Mouse (Mus musculus) limb, embryonic 11.5 days (tissue): ENCODE results near the gene Tshz3. TPM values are rescaled to one million over a fixed set of nuclear protein-coding genes. Genes with fewer than 3 reads are reported as not detected.

Experiments
- ATAC-seq: fragments of 200-750 bp; cut with Nextera tagmentation; 2 replicates; pipeline ENCODE4 v1.8.0; 2017; ENCODE audit warnings: low read depth; ENCODE audit not compliant: insufficient number of reproducible peaks, low FRiP score, low TSS enrichment
- DNase-seq: peaks from one replicate; pipeline ENCODE4 v3.0.0-alpha.2; 2015; ENCODE audit warnings: low spot score
- H3K27ac ChIP-seq: fragments of 300-500 bp; sonication (generic); replicated peaks from 2 replicates; pipeline ENCODE4 v1.5.1; 2014; ENCODE audit warnings: low read depth, mild to moderate bottlenecking, low read length
- H3K27me3 ChIP-seq: fragments of 300-500 bp; sonication (generic); 2 replicates; pipeline ENCODE4 v1.6.1; 2014; ENCODE audit warnings: mild to moderate bottlenecking, low read length, mixed read lengths; ENCODE audit not compliant: control insufficient read depth, insufficient read depth
- H3K36me3 ChIP-seq: fragments of 300-500 bp; sonication (generic); 2 replicates; pipeline ENCODE4 v1.6.1; 2014; ENCODE audit warnings: mild to moderate bottlenecking, low read length, moderate library complexity, mixed read lengths; ENCODE audit not compliant: control insufficient read depth, insufficient read depth
- H3K4me1 ChIP-seq: fragments of 300-500 bp; sonication (generic); 2 replicates; pipeline ENCODE4 v1.6.1; 2014; ENCODE audit warnings: low read length, mixed read lengths; ENCODE audit not compliant: control insufficient read depth, insufficient read depth
- H3K4me2 ChIP-seq: fragments of 300-500 bp; sonication (generic); 2 replicates; pipeline ENCODE4 v1.6.1; 2014; ENCODE audit warnings: low read depth, mild to moderate bottlenecking, moderate library complexity; ENCODE audit not compliant: severe bottlenecking
- H3K4me3 ChIP-seq: fragments of 300-500 bp; sonication (generic); 2 replicates; pipeline ENCODE4 v1.5.1; 2014; ENCODE audit warnings: low read depth, low read length
- H3K9ac ChIP-seq: fragments of 300-500 bp; sonication (generic); 2 replicates; pipeline ENCODE4 v1.6.1; 2014; ENCODE audit warnings: mild to moderate bottlenecking, low read length
- H3K9me3 ChIP-seq: fragments of 300-500 bp; sonication (generic); 2 replicates; pipeline ENCODE4 v1.6.1; 2016; ENCODE audit warnings: low read length; ENCODE audit not compliant: control insufficient read depth
- WGBS: fragments of 180-500 bp; shearing (Covaris S2); extraction: QIAGEN DNeasy Blood & Tissue Kit; methylation state at CpG from one replicate; pipeline ENCODE4 v1.1.7; 2014; 5-methylcytosine and 5-hydroxymethylcytosine counted together
- polyA plus RNA-seq: library from polyadenylated mRNA; unstranded; fragments of >200 nt; fragmentation: Nextera tagmentation; extraction: Ambion mirVana; gene quantifications from 2 replicates; pipeline ENCODE4 v1.2.1, GENCODE M21; 2014

Gene Tshz3
- polyA plus RNA-seq, 1 experiment from 2014 or later, result 10.9 TPM

GRCm38 (mm10) chr7:36699001-36699987 lies 1.4 kb downstream of the Tshz3 start:
- Histone ChIP-seq H3K27me3 (peaks cover 13% of the 10 kb centered on the region), H3K9me3 (no peaks in the 10 kb centered on the region), H3K4me1 (peaks cover 10% of the 10 kb centered on the region), H3K9ac (no peak overlapping the region), H3K27ac (no peak overlapping the region), H3K36me3 (no peaks in the 10 kb centered on the region), H3K4me3 (peak overlapping the region; percentile 74), H3K4me2 (peak overlapping the region; percentile 98)
- 9% methylated on average over 18 of the region's 18 CpGs for WGBS
- DNase-seq (peak; percentile 55), ATAC-seq (no peak)

GRCm38 (mm10) chr7:36706636-36707035 lies 8.7 kb downstream of the Tshz3 start:
- no peaks in the 10 kb centered on the region for H3K36me3 ChIP-seq
- no peak overlapping the region for H3K4me3 ChIP-seq
- no peaks in the 10 kb centered on the region for H3K9me3 ChIP-seq
- peaks cover 34% of the 10 kb centered on the region for H3K4me1 ChIP-seq
- H3K27ac ChIP-seq, result no peak overlapping the region; the same call in 1 of the 2 replicates
- no peak overlapping the region; the same call in 1 of the 2 replicates for H3K4me2 ChIP-seq
- H3K27me3 ChIP-seq, result no peaks in the 10 kb centered on the region
- H3K9ac ChIP-seq, result no peak overlapping the region
- WGBS, result 4% methylated on average over 10 of the region's 10 CpGs
- no peak for ATAC-seq
- peak; percentile 56 for DNase-seq

- DNase-seq (peak; percentile 72), ATAC-seq (no peak)
- no peaks in the 10 kb centered on the region for H3K36me3 ChIP-seq
- no peak overlapping the region for H3K9ac ChIP-seq
- no peak overlapping the region for H3K4me3 ChIP-seq
- H3K9me3 ChIP-seq, result no peaks in the 10 kb centered on the region
- peaks cover 34% of the 10 kb centered on the region for H3K4me1 ChIP-seq
- no peak overlapping the region for H3K27ac ChIP-seq
- 1% methylated on average over 10 of the region's 10 CpGs for WGBS
- no peaks in the 10 kb centered on the region for H3K27me3 ChIP-seq
- H3K4me2 ChIP-seq, result peak overlapping the region; percentile 11; the same call in 1 of the 2 replicates
Observed at GRCm38 (mm10) chr7:36707266-36707665, 9.3 kb downstream of the Tshz3 start.

- 7% methylated on average over 17 of the region's 17 CpGs for WGBS
- H3K9ac ChIP-seq, result no peak overlapping the region
- peak; percentile 29; the same call in 1 of the 2 replicates for ATAC-seq
Observed at GRCm38 (mm10) chr7:36707681-36708350, 9.9 kb downstream of the Tshz3 start.

GRCm38 (mm10) chr7:36708823-36709222 lies 10.9 kb downstream of the Tshz3 start:
- no peak overlapping the region for H3K9ac ChIP-seq
- no peak overlapping the region for H3K27ac ChIP-seq
- no peak for DNase-seq

More at GRCm38 (mm10) chr7:36707681-36708350, 9.9 kb downstream of the Tshz3 start:
- peak overlapping the region; percentile 31 for H3K4me2 ChIP-seq
- H3K4me3 ChIP-seq, result no peak overlapping the region
- 0 out of 2 replicates have a peak overlapping the region, but pooled peaks have one; percentile 1 for H3K27ac ChIP-seq
- H3K4me1 ChIP-seq, result peaks cover 34% of the 10 kb centered on the region
- H3K9me3 ChIP-seq, result no peaks in the 10 kb centered on the region
- DNase-seq, result peak; percentile 52
- no peaks in the 10 kb centered on the region for H3K36me3 ChIP-seq
- H3K27me3 ChIP-seq, result no peaks in the 10 kb centered on the region

GRCm38 (mm10) chr7:36709239-36709638 lies 11.3 kb downstream of the Tshz3 start:
- H3K4me1 ChIP-seq, result peaks cover 32% of the 10 kb centered on the region
- peak; percentile 76 for ATAC-seq
- H3K9ac ChIP-seq, result no peak overlapping the region
- no peaks in the 10 kb centered on the region for H3K27me3 ChIP-seq
- H3K4me2 ChIP-seq, result no peak overlapping the region
- WGBS, result 0% methylated on average over 2 of the region's 2 CpGs
- no peak overlapping the region; the same call in 1 of the 2 replicates for H3K27ac ChIP-seq
- DNase-seq, result peak; percentile 81
- H3K36me3 ChIP-seq, result no peaks in the 10 kb centered on the region
- no peaks in the 10 kb centered on the region for H3K9me3 ChIP-seq
- H3K4me3 ChIP-seq, result no peak overlapping the region

More at GRCm38 (mm10) chr7:36708823-36709222, 10.9 kb downstream of the Tshz3 start:
- Histone ChIP-seq H3K36me3 (no peaks in the 10 kb centered on the region), H3K27me3 (no peaks in the 10 kb centered on the region), H3K4me2 (peak overlapping the region; percentile 31; the same call in 1 of the 2 replicates), H3K4me3 (no peak overlapping the region), H3K4me1 (peaks cover 34% of the 10 kb centered on the region), H3K9me3 (no peaks in the 10 kb centered on the region)
- 39% methylated on average over 3 of the region's 3 CpGs for WGBS
- no peak for ATAC-seq

GRCm38 (mm10) chr7:36709974-36710373 lies 12.1 kb downstream of the Tshz3 start:
- H3K4me3 ChIP-seq, result no peak overlapping the region
- H3K9me3 ChIP-seq, result no peaks in the 10 kb centered on the region
- no peak overlapping the region for H3K9ac ChIP-seq
- no peaks in the 10 kb centered on the region for H3K36me3 ChIP-seq
- no peaks in the 10 kb centered on the region for H3K27me3 ChIP-seq
- no peak for ATAC-seq
- WGBS, result 16% methylated on average over 12 of the region's 12 CpGs
- 0 out of 2 replicates have a peak overlapping the region, but pooled peaks have one; percentile 0 for H3K27ac ChIP-seq
- peak; percentile 55 for DNase-seq
- no peak overlapping the region; the same call in 1 of the 2 replicates for H3K4me2 ChIP-seq
- peaks cover 29% of the 10 kb centered on the region for H3K4me1 ChIP-seq

- H3K9ac ChIP-seq, result no peak overlapping the region
- no peaks in the 10 kb centered on the region for H3K27me3 ChIP-seq
- DNase-seq (no peak), ATAC-seq (no peak)
- H3K4me1 ChIP-seq, result peaks cover 29% of the 10 kb centered on the region
- H3K4me2 ChIP-seq, result no peak overlapping the region; the same call in 1 of the 2 replicates
- WGBS, result 11% methylated on average over 6 of the region's 6 CpGs
- no peaks in the 10 kb centered on the region for H3K9me3 ChIP-seq
- no peak overlapping the region for H3K4me3 ChIP-seq
- H3K27ac ChIP-seq, result no peak overlapping the region
- H3K36me3 ChIP-seq, result no peaks in the 10 kb centered on the region
Observed at GRCm38 (mm10) chr7:36710387-36710786, 12.5 kb downstream of the Tshz3 start.
